Mouse (Mus musculus) limb, embryonic 15.5 days (tissue): ENCODE results near the gene Abhd14b. TPM values are rescaled to one million over a fixed set of nuclear protein-coding genes. Genes with fewer than 3 reads are reported as not detected.

ENCODE experiments used
- ATAC-seq: fragments of 200-750 bp; cut with Nextera tagmentation; 2 replicates; pipeline ENCODE4 v1.8.0; 2017; ENCODE audit warnings: low read depth, moderate TSS enrichment; ENCODE audit not compliant: insufficient number of reproducible peaks, low FRiP score, low TSS enrichment
- H3K27ac ChIP-seq: fragments of 300-500 bp; sonication (generic); 2 replicates; pipeline ENCODE4 v1.5.1; 2015; ENCODE audit warnings: moderate library complexity, mild to moderate bottlenecking, inconsistent platforms
- H3K27me3 ChIP-seq: fragments of 300-500 bp; sonication (generic); 2 replicates; pipeline ENCODE4 v1.6.1; 2015; ENCODE audit warnings: inconsistent platforms
- H3K36me3 ChIP-seq: fragments of 300-500 bp; sonication (generic); 2 replicates; pipeline ENCODE4 v1.6.1; 2015; ENCODE audit warnings: inconsistent platforms
- H3K4me1 ChIP-seq: fragments of 300-500 bp; sonication (generic); 2 replicates; pipeline ENCODE4 v1.6.1; 2015; ENCODE audit warnings: inconsistent platforms
- H3K4me2 ChIP-seq: fragments of 300-500 bp; sonication (generic); 2 replicates; pipeline ENCODE4 v1.6.1; 2015; ENCODE audit warnings: mild to moderate bottlenecking, inconsistent platforms
- H3K4me3 ChIP-seq: fragments of 300-500 bp; sonication (generic); 2 replicates; pipeline ENCODE4 v1.5.1; 2015; ENCODE audit warnings: mild to moderate bottlenecking, inconsistent platforms
- H3K9ac ChIP-seq: fragments of 300-500 bp; sonication (generic); 2 replicates; pipeline ENCODE4 v1.6.1; 2015; ENCODE audit warnings: inconsistent platforms
- H3K9me3 ChIP-seq: fragments of 300-500 bp; sonication (generic); 2 replicates; pipeline ENCODE4 v1.6.1; 2016; ENCODE audit warnings: inconsistent platforms
- WGBS: fragments of 180-500 bp; shearing (Covaris S2); methylation state at CpG from one replicate; pipeline ENCODE4 v1.1.7; 2015; 5-methylcytosine and 5-hydroxymethylcytosine counted together
- polyA plus RNA-seq: library from polyadenylated mRNA; unstranded; fragments of >200 nt; fragmentation: Nextera tagmentation; extraction: Ambion mirVana; gene quantifications from 2 replicates; pipeline ENCODE4 v1.2.1, GENCODE M21; 2015

Gene Abhd14b
- 38.9 and 40.8 TPM in 2 replicates for polyA plus RNA-seq

- H3K9ac ChIP-seq, result peak within 1 kb of the TSS; percentile 63
- H3K9me3 ChIP-seq, result no peaks in the 10 kb centered on the region
- no peaks in the 10 kb centered on the region for H3K27me3 ChIP-seq
- peak within 1 kb of the TSS; percentile 77 for H3K27ac ChIP-seq
- ATAC-seq, result peak; percentile 84
- H3K4me1 ChIP-seq, result peaks cover 66% of the 10 kb centered on the region
- peaks cover 3% of the 10 kb centered on the region for H3K36me3 ChIP-seq
- peak within 1 kb of the TSS; percentile 83 for H3K4me2 ChIP-seq
- H3K4me3 ChIP-seq, result peak within 1 kb of the TSS; percentile 64
- under 1% methylated on average over 24 of the region's 24 CpGs for WGBS
These were observed at the start of gene Abhd14b, which contains the start of gene Abhd14a for GRCm38 (mm10) chr9:106447348-106447747. Gene Abhd14b (plus strand): TSS chr9:106447459. Gene Abhd14a (minus strand): TSS chr9:106447678.

- H3K4me2 ChIP-seq, result no peak overlapping the region
- 72% methylated on average over 4 of the region's 4 CpGs for WGBS
- no peaks in the 10 kb centered on the region for H3K27me3 ChIP-seq
- H3K27ac ChIP-seq, result no peak overlapping the region
- H3K9ac ChIP-seq, result no peak overlapping the region
- no peaks in the 10 kb centered on the region for H3K36me3 ChIP-seq
- no peak overlapping the region for H3K4me3 ChIP-seq
- no peak for ATAC-seq
- H3K4me1 ChIP-seq, result peaks cover 24% of the 10 kb centered on the region
- no peaks in the 10 kb centered on the region for H3K9me3 ChIP-seq
These were observed 49.5 kb upstream of the Abhd14b start for GRCm38 (mm10) chr9:106397733-106398132.

- Histone ChIP-seq H3K9ac (no peak overlapping the region), H3K36me3 (no peaks in the 10 kb centered on the region), H3K27me3 (no peaks in the 10 kb centered on the region), H3K4me3 (no peak overlapping the region), H3K9me3 (no peaks in the 10 kb centered on the region), H3K4me2 (no peak overlapping the region), H3K4me1 (peaks cover 24% of the 10 kb centered on the region), H3K27ac (no peak overlapping the region)
- 73% methylated on average over 9 of the region's 9 CpGs for WGBS
- ATAC-seq, result no peak
These were observed 48.5 kb upstream of the Abhd14b start for GRCm38 (mm10) chr9:106398667-106399311.

- Histone ChIP-seq H3K9ac (no peak overlapping the region), H3K36me3 (no peaks in the 10 kb centered on the region), H3K9me3 (no peaks in the 10 kb centered on the region), H3K4me3 (no peak overlapping the region), H3K27me3 (no peaks in the 10 kb centered on the region), H3K27ac (no peak overlapping the region), H3K4me1 (peaks cover 16% of the 10 kb centered on the region), H3K4me2 (no peak overlapping the region)
- 57% methylated on average over 3 of the region's 3 CpGs for WGBS
- ATAC-seq, result no peak
These were observed 47.5 kb upstream of the Abhd14b start for GRCm38 (mm10) chr9:106399808-106400207.

GRCm38 (mm10) chr9:106402149-106402548, 45.1 kb upstream of the Abhd14b start:
- ATAC-seq, result no peak
- Histone ChIP-seq H3K27me3 (no peaks in the 10 kb centered on the region), H3K4me1 (peaks cover 25% of the 10 kb centered on the region), H3K27ac (no peak overlapping the region), H3K4me3 (no peak overlapping the region), H3K9me3 (no peaks in the 10 kb centered on the region), H3K36me3 (no peaks in the 10 kb centered on the region), H3K4me2 (no peak overlapping the region), H3K9ac (no peak overlapping the region)
- 82% methylated on average over 5 of the region's 5 CpGs for WGBS

- Histone ChIP-seq H3K27ac (no peak overlapping the region), H3K27me3 (no peaks in the 10 kb centered on the region), H3K4me2 (no peak overlapping the region), H3K4me3 (no peak overlapping the region), H3K4me1 (peaks cover 25% of the 10 kb centered on the region), H3K9me3 (no peaks in the 10 kb centered on the region), H3K36me3 (no peaks in the 10 kb centered on the region), H3K9ac (no peak overlapping the region)
- ATAC-seq, result no peak
- WGBS, result 60% methylated on average over 16 of the region's 16 CpGs
These were observed 44.5 kb upstream of the Abhd14b start for GRCm38 (mm10) chr9:106402607-106403375.

GRCm38 (mm10) chr9:106405275-106405674, 42.0 kb upstream of the Abhd14b start:
- no peak overlapping the region for H3K27ac ChIP-seq
- H3K9me3 ChIP-seq, result no peaks in the 10 kb centered on the region
- H3K36me3 ChIP-seq, result no peaks in the 10 kb centered on the region
- no peak for ATAC-seq
- peaks cover 20% of the 10 kb centered on the region for H3K4me1 ChIP-seq
- H3K27me3 ChIP-seq, result no peaks in the 10 kb centered on the region
- 27% methylated on average over 6 of the region's 6 CpGs for WGBS
- no peak overlapping the region for H3K4me2 ChIP-seq
- H3K4me3 ChIP-seq, result no peak overlapping the region
- no peak overlapping the region for H3K9ac ChIP-seq

- no peak overlapping the region for H3K9ac ChIP-seq
- no peak overlapping the region for H3K4me2 ChIP-seq
- peaks cover 26% of the 10 kb centered on the region for H3K4me1 ChIP-seq
- no peak overlapping the region for H3K4me3 ChIP-seq
- H3K27me3 ChIP-seq, result no peaks in the 10 kb centered on the region
- WGBS, result 48% methylated on average over 8 of the region's 8 CpGs
- ATAC-seq, result no peak
- H3K27ac ChIP-seq, result no peak overlapping the region
- no peaks in the 10 kb centered on the region for H3K9me3 ChIP-seq
- no peaks in the 10 kb centered on the region for H3K36me3 ChIP-seq
These were observed 40.7 kb upstream of the Abhd14b start for GRCm38 (mm10) chr9:106406443-106407078.

- H3K36me3 ChIP-seq, result no peaks in the 10 kb centered on the region
- peaks cover 21% of the 10 kb centered on the region for H3K4me1 ChIP-seq
- 95% methylated on average over 4 of the region's 4 CpGs for WGBS
These were observed 38.2 kb upstream of the Abhd14b start for GRCm38 (mm10) chr9:106409096-106409495.

GRCm38 (mm10) chr9:106410086-106410650, 37.1 kb upstream of the Abhd14b start:
- no peak overlapping the region for H3K4me2 ChIP-seq
- no peak overlapping the region for H3K27ac ChIP-seq
- H3K4me1 ChIP-seq, result peaks cover 19% of the 10 kb centered on the region
- H3K4me3 ChIP-seq, result no peak overlapping the region
- no peaks in the 10 kb centered on the region for H3K27me3 ChIP-seq
- 48% methylated on average over 2 of the region's 2 CpGs for WGBS
- H3K9me3 ChIP-seq, result no peaks in the 10 kb centered on the region
- no peaks in the 10 kb centered on the region for H3K36me3 ChIP-seq
- ATAC-seq, result no peak
- no peak overlapping the region for H3K9ac ChIP-seq

More at GRCm38 (mm10) chr9:106409096-106409495, 38.2 kb upstream of the Abhd14b start:
- Histone ChIP-seq H3K27ac (no peak overlapping the region), H3K9ac (no peak overlapping the region), H3K4me3 (no peak overlapping the region), H3K27me3 (no peaks in the 10 kb centered on the region), H3K4me2 (no peak overlapping the region), H3K9me3 (no peaks in the 10 kb centered on the region)
- no peak for ATAC-seq

GRCm38 (mm10) chr9:106411091-106411594, 36.1 kb upstream of the Abhd14b start:
- 56% methylated on average over 9 of the region's 9 CpGs for WGBS
- Histone ChIP-seq H3K4me3 (no peak overlapping the region), H3K9me3 (no peaks in the 10 kb centered on the region), H3K9ac (no peak overlapping the region), H3K4me2 (no peak overlapping the region), H3K27me3 (no peaks in the 10 kb centered on the region), H3K36me3 (no peaks in the 10 kb centered on the region), H3K27ac (no peak overlapping the region), H3K4me1 (peaks cover 13% of the 10 kb centered on the region)
- ATAC-seq, result no peak
